Mouse (Mus musculus): ENCODE measurements at regions not wholly inside any gene's neighbourhood (a gene's known extent, or its start where the extent isn't known, plus 50 kb on each side); places are given as distances from the start of the nearest gene placed in this dataset.
A peak's percentile ranks its signal among the peaks of the same experiment; 100 is the strongest.

GRCm38 (mm10) chr1:94235426-94235825, 183.1 kb upstream of the Pdcd1 start:
- DNase-seq (ENCODE audit: low read depth, low spot score), result no peak

- no peak for DNase-seq (ENCODE audit: low read depth, low spot score)
Observed at GRCm38 (mm10) chr1:94221006-94221405, 168.7 kb upstream of the Pdcd1 start.

GRCm38 (mm10) chr1:94217407-94217806, 165.1 kb upstream of the Pdcd1 start:
- peak; percentile 3 for DNase-seq (ENCODE audit: low read depth, low spot score)

GRCm38 (mm10) chr1:94208929-94209328, 156.6 kb upstream of the Pdcd1 start:
- no peak for DNase-seq (ENCODE audit: low read depth, low spot score)

GRCm38 (mm10) chr1:94207859-94208258, 155.5 kb upstream of the Pdcd1 start:
- DNase-seq (ENCODE audit: low read depth, low spot score), result no peak

- no peak for DNase-seq (ENCODE audit: low read depth, low spot score)
Observed at GRCm38 (mm10) chr1:94203281-94203680, 150.9 kb upstream of the Pdcd1 start.

- no peak for DNase-seq (ENCODE audit: low read depth, low spot score)
Observed at GRCm38 (mm10) chr1:94183876-94184275, 131.5 kb upstream of the Pdcd1 start.

GRCm38 (mm10) chr1:94149958-94150357, 97.6 kb upstream of the Pdcd1 start:
- peak; percentile 89 for DNase-seq (ENCODE audit: low read depth, low spot score)

- DNase-seq (ENCODE audit: low read depth, low spot score), result no peak
Observed at GRCm38 (mm10) chr1:94147015-94147414, 94.7 kb upstream of the Pdcd1 start.

- no peak for DNase-seq (ENCODE audit: low read depth, low spot score)
Observed at GRCm38 (mm10) chr1:94140518-94140917, 88.2 kb upstream of the Pdcd1 start.

- DNase-seq (ENCODE audit: low read depth, low spot score), result peak; percentile 36
Observed at GRCm38 (mm10) chr1:94139445-94140062, 87.2 kb upstream of the Pdcd1 start.

GRCm38 (mm10) chr1:94136731-94137130, 84.4 kb upstream of the Pdcd1 start:
- no peak for DNase-seq (ENCODE audit: low read depth, low spot score)
